Mouse (Mus musculus): Measurements from ENCODE around the gene Amdhd2. TPM values are rescaled to one million over a fixed set of nuclear protein-coding genes. Genes with fewer than 3 reads are reported as not detected.

The Amdhd2 gene
- polyA plus RNA-seq, 1 experiment from 2014 or later = 18.5 TPM

- no peak for TF ChIP-seq CTCF (IDR thresholded peaks at IDR 0.05; ENCODE audit: low read depth)
- no peak for TF ChIP-seq EP300 (IDR thresholded peaks at IDR 0.05; ENCODE audit: low read depth)
- no peak overlapping the region for H3K4me2 ChIP-seq (ENCODE audit: low read depth, low read length)
- no peak overlapping the region for H3K4me3 ChIP-seq (ENCODE audit: low read depth, low read length)
- H3K9me3 ChIP-seq (ENCODE audit: low read length) = no peaks in the 10 kb centered on the region
- H3K27me3 ChIP-seq (ENCODE audit: insufficient read depth, low read length) = no peaks in the 10 kb centered on the region
- no peak overlapping the region for H3K27ac ChIP-seq (ENCODE audit: low read depth)
- DNase-seq (no peak), ATAC-seq (no peak)
- H3K4me1 ChIP-seq (ENCODE audit: insufficient read depth) = 0 out of 2 replicates have a peak, but pooled peaks cover 3% of the 10 kb centered on the region
- 84% methylated on average over 4 of the region's 4 CpGs for WGBS (ENCODE audit: insufficient replicate concordance)
- H3K36me3 ChIP-seq (replicated peaks; ENCODE audit: insufficient read depth, low read length) = peaks cover 23% of the 10 kb centered on the region
- H3K9ac ChIP-seq (replicated peaks) = no peak overlapping the region
Measured at GRCm38 (mm10) chr17:24113031-24113430, 50.5 kb downstream of the Amdhd2 start.

GRCm38 (mm10) chr17:24111256-24111655, 52.3 kb downstream of the Amdhd2 start:
- no peak for TF ChIP-seq EP300 (IDR thresholded peaks at IDR 0.05; ENCODE audit: low read depth)
- TF ChIP-seq CTCF (IDR thresholded peaks at IDR 0.05; ENCODE audit: low read depth) = no peak
- WGBS (ENCODE audit: insufficient replicate concordance) = 74% methylated on average over 1 of the region's 1 CpGs

GRCm38 (mm10) chr17:24108896-24109295, 54.7 kb downstream of the Amdhd2 start:
- DNase-seq (no peak), ATAC-seq (no peak)
- Histone ChIP-seq H3K27ac (ENCODE audit: low read depth) (no peak overlapping the region), H3K9me3 (ENCODE audit: low read length) (no peaks in the 10 kb centered on the region), H3K36me3 (replicated peaks; ENCODE audit: insufficient read depth, low read length) (peaks cover 56% of the 10 kb centered on the region), H3K4me1 (ENCODE audit: insufficient read depth) (no peaks in the 10 kb centered on the region), H3K9ac (replicated peaks) (no peak overlapping the region), H3K4me2 (ENCODE audit: low read depth, low read length) (no peak overlapping the region), H3K27me3 (ENCODE audit: insufficient read depth, low read length) (no peaks in the 10 kb centered on the region), H3K4me3 (ENCODE audit: low read depth, low read length) (no peak overlapping the region)
- TF ChIP-seq CTCF (IDR thresholded peaks at IDR 0.05; ENCODE audit: low read depth) = no peak
- no peak for TF ChIP-seq EP300 (IDR thresholded peaks at IDR 0.05; ENCODE audit: low read depth)
- whole genome bisulfite sequencing (ENCODE audit: insufficient replicate concordance) = 82% methylated on average over 1 of the region's 1 CpGs

More at GRCm38 (mm10) chr17:24111256-24111655, 52.3 kb downstream of the Amdhd2 start:
- no peak overlapping the region for H3K4me2 ChIP-seq (ENCODE audit: low read depth, low read length)
- no peaks in the 10 kb centered on the region for H3K4me1 ChIP-seq (ENCODE audit: insufficient read depth)
- no peak overlapping the region for H3K4me3 ChIP-seq (ENCODE audit: low read depth, low read length)
- peaks cover 38% of the 10 kb centered on the region for H3K36me3 ChIP-seq (replicated peaks; ENCODE audit: insufficient read depth, low read length)
- ATAC-seq (no peak), DNase-seq (no peak)
- no peaks in the 10 kb centered on the region for H3K27me3 ChIP-seq (ENCODE audit: insufficient read depth, low read length)
- no peaks in the 10 kb centered on the region for H3K9me3 ChIP-seq (ENCODE audit: low read length)
- no peak overlapping the region for H3K9ac ChIP-seq (replicated peaks)
- H3K27ac ChIP-seq (ENCODE audit: low read depth) = no peak overlapping the region

Other genes with a start within 250 kb of the Amdhd2 start
- not detected in 2 replicates for gene Dcpp3, start 246.3 kb downstream of the Amdhd2 start, polyA plus RNA-seq (2015; fragmentation: Nextera tagmentation; extraction: Ambion mirVana)
- gene Sbp, start 222.1 kb downstream of the Amdhd2 start, polyA plus RNA-seq (2015; fragmentation: Nextera tagmentation; extraction: Ambion mirVana) = not detected in 2 replicates
- not detected in 2 replicates for gene Sbpl, start 208.5 kb downstream of the Amdhd2 start, polyA plus RNA-seq (2015; fragmentation: Nextera tagmentation; extraction: Ambion mirVana)
- 0.09 and 0.14 TPM in 2 replicates for gene Prss30, start 183.2 kb downstream of the Amdhd2 start, polyA plus RNA-seq (2015; fragmentation: Nextera tagmentation; extraction: Ambion mirVana)
- not detected in 2 replicates for gene Prss22, start 165.7 kb downstream of the Amdhd2 start, polyA plus RNA-seq (2015; fragmentation: Nextera tagmentation; extraction: Ambion mirVana)
- not detected in 2 replicates for gene Prss27, start 125.6 kb downstream of the Amdhd2 start, polyA plus RNA-seq (2015; fragmentation: Nextera tagmentation; extraction: Ambion mirVana)
- 6.8 and 7.7 TPM in 2 replicates for gene Kctd5, start 90.3 kb downstream of the Amdhd2 start, polyA plus RNA-seq (2015; fragmentation: Nextera tagmentation; extraction: Ambion mirVana)
- gene Pdpk1, start 12.8 kb downstream of the Amdhd2 start, polyA plus RNA-seq (2015; fragmentation: Nextera tagmentation; extraction: Ambion mirVana) = 19.3 and 20.5 TPM in 2 replicates
- 422 and 445 TPM in 2 replicates for gene Atp6v0c, start 5.9 kb upstream of the Amdhd2 start, polyA plus RNA-seq (2015; fragmentation: Nextera tagmentation; extraction: Ambion mirVana)
- 2.0 and 4.2 TPM in 2 replicates for gene Tbc1d24, start 41.8 kb upstream of the Amdhd2 start, polyA plus RNA-seq (2015; fragmentation: Nextera tagmentation; extraction: Ambion mirVana)
- 0.37 and 0.45 TPM in 2 replicates for gene Ntn3, start 45.8 kb upstream of the Amdhd2 start, polyA plus RNA-seq (2015; fragmentation: Nextera tagmentation; extraction: Ambion mirVana)
- 6.7 and 7.4 TPM in 2 replicates for gene Tedc2, start 57.1 kb upstream of the Amdhd2 start, polyA plus RNA-seq (2015; fragmentation: Nextera tagmentation; extraction: Ambion mirVana)
- 26.2 and 29.6 TPM in 2 replicates for gene Ccnf, start 87.7 kb upstream of the Amdhd2 start, polyA plus RNA-seq (2015; fragmentation: Nextera tagmentation; extraction: Ambion mirVana)
- gene Abca17, start 187.3 kb upstream of the Amdhd2 start, polyA plus RNA-seq (2015; fragmentation: Nextera tagmentation; extraction: Ambion mirVana) = not detected in 2 replicates
- gene Abca3, start 188.2 kb upstream of the Amdhd2 start, polyA plus RNA-seq (2015; fragmentation: Nextera tagmentation; extraction: Ambion mirVana) = 6.4 and 7.1 TPM in 2 replicates

Measured in liver, postnatal 0 days (tissue).